Mouse (Mus musculus): ENCODE results near the gene Uqcr10. TPM values are rescaled to one million over a fixed set of nuclear protein-coding genes. Genes with fewer than 3 reads are reported as not detected.
"Not testable (repeated sequence)": the region's sequence is repeated elsewhere in the genome, so short reads cannot be mapped to it uniquely, and the experiment has no call there.

The Uqcr10 gene
- polyA plus RNA-seq, 1 experiment from 2014 or later, result 652 TPM

- peaks cover 17% of the 10 kb centered on the region; the same call in 1 of the 2 replicates for H3K36me3 ChIP-seq (replicated peaks)
- peaks cover 30% of the 10 kb centered on the region for H3K4me1 ChIP-seq
- H3K9me3 ChIP-seq, result no peaks in the 10 kb centered on the region
- 89% methylated on average over 5 of the region's 5 CpGs for WGBS
- DNase-seq (ENCODE audit: extremely low spot score, low spot score), result no peak
- H3K4me3 ChIP-seq, result no peak overlapping the region
- H3K27ac ChIP-seq, result no peak overlapping the region
- H3K27me3 ChIP-seq (ENCODE audit: poor library complexity, severe bottlenecking), result peaks cover 19% of the 10 kb centered on the region
These were observed 26.8 kb upstream of the Uqcr10 start for GRCm38 (mm10) chr11:4730913-4731312.

GRCm38 (mm10) chr11:4730096-4730495 is 26.0 kb upstream of the Uqcr10 start:
- Histone ChIP-seq H3K36me3 (replicated peaks) (peaks cover 25% of the 10 kb centered on the region), H3K27me3 (ENCODE audit: poor library complexity, severe bottlenecking) (peaks cover 11% of the 10 kb centered on the region), H3K4me3 (no peak overlapping the region), H3K9me3 (no peaks in the 10 kb centered on the region), H3K27ac (no peak overlapping the region), H3K4me1 (peaks cover 22% of the 10 kb centered on the region)
- WGBS, result 76% methylated on average over 6 of the region's 6 CpGs
- no peak for DNase-seq (ENCODE audit: extremely low spot score, low spot score)

GRCm38 (mm10) chr11:4729603-4730002 is 25.5 kb upstream of the Uqcr10 start:
- Histone ChIP-seq H3K4me1 (peaks cover 17% of the 10 kb centered on the region), H3K9me3 (no peaks in the 10 kb centered on the region), H3K27ac (no peak overlapping the region), H3K27me3 (ENCODE audit: poor library complexity, severe bottlenecking) (peaks cover 6% of the 10 kb centered on the region; the same call in 1 of the 2 replicates), H3K4me3 (no peak overlapping the region), H3K36me3 (replicated peaks) (peaks cover 30% of the 10 kb centered on the region)
- 94% methylated on average over 12 of the region's 12 CpGs for WGBS
- no peak for DNase-seq (ENCODE audit: extremely low spot score, low spot score)

GRCm38 (mm10) chr11:4721728-4722127 is 17.6 kb upstream of the Uqcr10 start:
- 91% methylated on average over 8 of the region's 8 CpGs for WGBS
- Histone ChIP-seq H3K4me1 (peaks cover 6% of the 10 kb centered on the region; the same call in 1 of the 2 replicates), H3K27ac (no peak overlapping the region), H3K36me3 (replicated peaks) (peaks cover 39% of the 10 kb centered on the region), H3K27me3 (ENCODE audit: poor library complexity, severe bottlenecking) (no peaks in the 10 kb centered on the region), H3K9me3 (no peaks in the 10 kb centered on the region), H3K4me3 (no peak overlapping the region)
- DNase-seq (ENCODE audit: extremely low spot score, low spot score), result no peak

GRCm38 (mm10) chr11:4720900-4721580 is 16.9 kb upstream of the Uqcr10 start:
- Histone ChIP-seq H3K9me3 (no peaks in the 10 kb centered on the region), H3K4me3 (no peak overlapping the region), H3K27me3 (ENCODE audit: poor library complexity, severe bottlenecking) (no peaks in the 10 kb centered on the region), H3K4me1 (peaks cover 6% of the 10 kb centered on the region; the same call in 1 of the 2 replicates), H3K27ac (0 out of 2 replicates have a peak overlapping the region, but pooled peaks have one; percentile 9), H3K36me3 (replicated peaks) (peaks cover 36% of the 10 kb centered on the region)
- 59% methylated on average over 7 of the region's 7 CpGs for WGBS
- DNase-seq (ENCODE audit: extremely low spot score, low spot score), result no peak

- 74% methylated on average over 11 of the region's 11 CpGs for WGBS
- H3K27me3 ChIP-seq (ENCODE audit: poor library complexity, severe bottlenecking), result no peaks in the 10 kb centered on the region
- peaks cover 31% of the 10 kb centered on the region for H3K36me3 ChIP-seq (replicated peaks)
These were observed 16.3 kb upstream of the Uqcr10 start for GRCm38 (mm10) chr11:4720393-4720792.

GRCm38 (mm10) chr11:4719961-4720360 is 15.8 kb upstream of the Uqcr10 start:
- DNase-seq (ENCODE audit: extremely low spot score, low spot score), result no peak
- Histone ChIP-seq H3K4me1 (peaks cover 6% of the 10 kb centered on the region; the same call in 1 of the 2 replicates), H3K36me3 (replicated peaks) (peaks cover 26% of the 10 kb centered on the region), H3K27me3 (ENCODE audit: poor library complexity, severe bottlenecking) (no peaks in the 10 kb centered on the region), H3K4me3 (no peak overlapping the region), H3K27ac (no peak overlapping the region), H3K9me3 (no peaks in the 10 kb centered on the region)
- 92% methylated on average over 9 of the region's 9 CpGs for WGBS

More at GRCm38 (mm10) chr11:4720393-4720792, 16.3 kb upstream of the Uqcr10 start:
- peaks cover 6% of the 10 kb centered on the region; the same call in 1 of the 2 replicates for H3K4me1 ChIP-seq
- H3K9me3 ChIP-seq, result no peaks in the 10 kb centered on the region
- no peak for DNase-seq (ENCODE audit: extremely low spot score, low spot score)
- H3K4me3 ChIP-seq, result no peak overlapping the region
- H3K27ac ChIP-seq, result no peak overlapping the region

- H3K27ac ChIP-seq, result no peak overlapping the region
- peaks cover 6% of the 10 kb centered on the region; the same call in 1 of the 2 replicates for H3K4me1 ChIP-seq
- no peaks in the 10 kb centered on the region for H3K27me3 ChIP-seq (ENCODE audit: poor library complexity, severe bottlenecking)
- no peaks in the 10 kb centered on the region for H3K9me3 ChIP-seq
- peaks cover 12% of the 10 kb centered on the region for H3K36me3 ChIP-seq (replicated peaks)
- no peak overlapping the region for H3K4me3 ChIP-seq
- WGBS, result 92% methylated on average over 5 of the region's 5 CpGs
- no peak for DNase-seq (ENCODE audit: extremely low spot score, low spot score)
These were observed 14.4 kb upstream of the Uqcr10 start for GRCm38 (mm10) chr11:4718548-4718947.

- DNase-seq (ENCODE audit: extremely low spot score, low spot score), result no peak
- Histone ChIP-seq H3K9me3 (no peaks in the 10 kb centered on the region), H3K4me1 (peaks cover 6% of the 10 kb centered on the region; the same call in 1 of the 2 replicates), H3K27me3 (ENCODE audit: poor library complexity, severe bottlenecking) (no peaks in the 10 kb centered on the region), H3K4me3 (no peak overlapping the region), H3K27ac (no peak overlapping the region), H3K36me3 (replicated peaks) (no peaks in the 10 kb centered on the region)
- 91% methylated on average over 5 of the region's 5 CpGs for WGBS
These were observed 12.5 kb upstream of the Uqcr10 start for GRCm38 (mm10) chr11:4716530-4717236.

- H3K36me3 ChIP-seq (replicated peaks), result no peaks in the 10 kb centered on the region
- 90% methylated on average over 4 of the region's 4 CpGs for WGBS
- H3K4me1 ChIP-seq, result no peaks in the 10 kb centered on the region
These were observed 11.5 kb upstream of the Uqcr10 start for GRCm38 (mm10) chr11:4715596-4715995.

GRCm38 (mm10) chr11:4714727-4715126 is 10.6 kb upstream of the Uqcr10 start:
- DNase-seq (ENCODE audit: extremely low spot score, low spot score), result no peak
- no peak overlapping the region for H3K27ac ChIP-seq
- H3K9me3 ChIP-seq, result no peaks in the 10 kb centered on the region
- 88% methylated on average over 4 of the region's 4 CpGs for WGBS
- H3K27me3 ChIP-seq (ENCODE audit: poor library complexity, severe bottlenecking), result no peaks in the 10 kb centered on the region
- H3K4me1 ChIP-seq, result no peaks in the 10 kb centered on the region
- H3K4me3 ChIP-seq, result no peak overlapping the region
- H3K36me3 ChIP-seq (replicated peaks), result no peaks in the 10 kb centered on the region

More at GRCm38 (mm10) chr11:4715596-4715995, 11.5 kb upstream of the Uqcr10 start:
- DNase-seq (ENCODE audit: extremely low spot score, low spot score), result no peak
- Histone ChIP-seq H3K27me3 (ENCODE audit: poor library complexity, severe bottlenecking) (no peaks in the 10 kb centered on the region), H3K27ac (no peak overlapping the region), H3K4me3 (no peak overlapping the region), H3K9me3 (no peaks in the 10 kb centered on the region)

- no peaks in the 10 kb centered on the region for H3K4me1 ChIP-seq
- H3K27ac ChIP-seq, result no peak overlapping the region
- no peak overlapping the region for H3K4me3 ChIP-seq
- no peaks in the 10 kb centered on the region for H3K36me3 ChIP-seq (replicated peaks)
- H3K9me3 ChIP-seq, result no peaks in the 10 kb centered on the region
- H3K27me3 ChIP-seq (ENCODE audit: poor library complexity, severe bottlenecking), result no peaks in the 10 kb centered on the region
- no peak for DNase-seq (ENCODE audit: extremely low spot score, low spot score)
These were observed 8.7 kb upstream of the Uqcr10 start for GRCm38 (mm10) chr11:4712822-4713221.

- not testable (repeated sequence) for H3K36me3 ChIP-seq (replicated peaks); H3K27me3 ChIP-seq (ENCODE audit: poor library complexity, severe bottlenecking); H3K9me3 ChIP-seq; H3K4me1 ChIP-seq; H3K27ac ChIP-seq; DNase-seq (ENCODE audit: extremely low spot score, low spot score); H3K4me3 ChIP-seq
- WGBS, result 96% methylated on average over 4 of the region's 4 CpGs
These were observed 6.0 kb upstream of the Uqcr10 start for GRCm38 (mm10) chr11:4710188-4710587.

All from forebrain, embryonic 10.5 days (tissue).